Mouse (Mus musculus): ENCODE measurements around the gene Phactr4.

Gene Phactr4

DNA sequence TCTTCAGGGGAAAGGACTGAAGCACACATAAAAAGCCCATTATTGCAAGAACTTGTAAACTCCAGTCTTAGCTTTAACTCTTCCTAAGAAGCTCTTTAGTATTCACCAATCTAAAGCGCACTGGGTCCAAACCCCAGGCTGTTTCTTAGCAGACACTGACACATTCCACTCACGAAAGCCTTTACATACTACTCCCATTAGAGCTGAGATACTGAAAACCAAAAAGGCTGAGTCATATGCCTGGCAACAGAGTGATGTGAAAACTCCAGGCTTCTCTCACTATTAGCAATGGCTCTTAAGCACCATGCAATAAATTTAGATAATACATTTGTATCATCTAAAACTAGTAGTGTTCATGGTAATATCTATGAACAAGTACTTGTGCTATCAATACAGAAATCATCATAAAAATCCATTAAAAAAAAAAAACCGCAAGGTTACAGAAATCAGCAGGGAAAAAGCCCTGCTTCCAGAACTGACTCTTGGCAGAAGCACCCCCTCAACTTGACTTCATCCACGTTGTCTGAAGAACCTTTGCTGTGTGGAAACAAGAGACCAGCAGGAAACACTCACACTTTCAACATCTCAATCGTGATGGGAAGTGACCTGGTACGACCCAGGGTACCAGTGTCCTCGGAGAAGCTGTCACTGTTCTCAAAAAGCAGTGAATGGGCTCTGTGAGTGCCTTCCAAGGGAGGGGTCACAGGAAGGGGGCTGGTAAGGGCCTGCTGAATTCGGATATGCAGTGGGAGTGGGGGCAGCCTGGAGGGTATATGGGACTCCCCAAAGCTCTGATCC lies 52.1 kb downstream of the Phactr4 start:
- no peak for DNase-seq (ENCODE audit: low read depth)

DNA sequence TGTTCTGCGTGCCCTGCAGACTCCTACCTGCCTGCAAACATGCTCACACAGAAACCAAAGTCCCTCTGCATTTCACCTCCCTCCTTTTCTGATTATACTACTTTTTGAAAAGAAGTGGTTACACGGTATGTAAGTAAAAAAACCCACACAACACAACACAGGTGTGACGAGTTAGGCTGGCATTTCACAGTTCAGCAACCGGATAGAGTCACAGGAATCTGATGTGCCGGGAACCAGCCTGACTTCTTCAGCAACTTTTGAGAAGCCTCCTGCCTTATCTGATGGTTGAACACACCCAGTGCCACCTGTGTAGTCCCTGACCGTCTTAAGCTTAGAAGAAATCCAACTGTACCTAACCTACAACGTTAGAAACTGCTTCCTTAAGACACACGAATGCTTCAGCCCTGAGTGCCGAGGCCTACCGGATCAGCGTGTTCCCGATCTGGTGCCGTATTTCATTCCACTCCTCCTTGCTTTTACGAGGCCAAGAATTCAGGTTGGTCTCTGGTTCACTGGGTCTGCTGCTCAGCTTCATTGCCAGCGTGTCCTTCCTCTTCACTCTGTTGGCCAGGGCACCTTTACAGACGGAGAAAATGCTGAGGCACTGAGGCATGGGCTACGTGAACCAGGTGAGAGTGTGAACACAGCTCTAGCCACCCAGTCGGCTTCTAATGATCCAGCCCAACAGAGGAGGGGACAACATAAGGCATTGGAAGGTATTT lies 54.6 kb downstream of the Phactr4 start:
- no peak for DNase-seq (ENCODE audit: low read depth)

DNA sequence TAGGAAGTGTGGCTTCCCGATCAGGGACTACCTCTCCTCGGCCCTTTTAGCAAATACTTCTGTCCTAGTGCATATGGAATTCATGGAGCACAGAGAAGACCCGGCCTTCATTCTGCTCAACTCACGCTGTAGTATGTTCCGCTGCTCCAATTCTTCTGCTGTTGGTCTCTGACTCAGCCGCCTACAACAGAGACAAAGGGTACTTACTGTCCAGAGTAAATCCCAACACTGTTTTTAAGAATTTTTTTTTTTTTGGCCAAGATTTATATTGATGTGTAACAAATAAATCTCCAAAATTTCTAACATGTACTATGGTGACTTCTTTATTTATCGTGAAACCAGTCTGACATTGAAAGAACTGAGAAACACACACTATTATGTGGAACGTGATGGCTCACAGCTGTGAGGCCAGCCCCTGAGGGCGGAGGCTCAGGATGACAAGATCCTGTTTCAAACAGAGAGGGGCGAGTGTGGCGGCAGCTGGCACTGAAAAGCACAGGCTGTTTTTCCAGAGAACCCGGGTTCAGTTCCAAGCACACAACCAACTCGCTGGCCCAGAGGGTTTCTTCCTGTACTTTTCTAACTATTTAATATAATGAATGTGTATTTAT lies 56.7 kb downstream of the Phactr4 start:
- DNase-seq (ENCODE audit: low read depth): no peak

DNA sequence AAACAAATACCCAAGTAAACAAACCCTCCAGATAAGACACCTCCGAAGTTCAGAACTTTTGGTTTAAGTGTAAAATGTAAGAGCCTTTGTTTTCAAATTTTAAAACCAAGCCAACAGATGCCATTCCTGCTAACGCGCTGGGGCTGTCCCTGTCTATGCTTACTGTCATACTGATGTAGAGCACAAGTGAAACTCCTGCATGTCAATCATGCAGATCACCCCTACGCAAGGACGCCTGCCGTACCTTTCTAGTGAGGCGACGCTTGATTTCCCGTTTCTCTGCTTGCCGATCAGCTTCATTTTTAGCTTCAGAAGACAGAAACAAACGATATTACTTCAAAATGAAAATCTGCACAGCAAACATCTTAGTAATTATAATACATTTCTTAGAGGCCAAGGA lies 58.8 kb downstream of the Phactr4 start:
- DNase-seq (ENCODE audit: low read depth): no peak

DNA sequence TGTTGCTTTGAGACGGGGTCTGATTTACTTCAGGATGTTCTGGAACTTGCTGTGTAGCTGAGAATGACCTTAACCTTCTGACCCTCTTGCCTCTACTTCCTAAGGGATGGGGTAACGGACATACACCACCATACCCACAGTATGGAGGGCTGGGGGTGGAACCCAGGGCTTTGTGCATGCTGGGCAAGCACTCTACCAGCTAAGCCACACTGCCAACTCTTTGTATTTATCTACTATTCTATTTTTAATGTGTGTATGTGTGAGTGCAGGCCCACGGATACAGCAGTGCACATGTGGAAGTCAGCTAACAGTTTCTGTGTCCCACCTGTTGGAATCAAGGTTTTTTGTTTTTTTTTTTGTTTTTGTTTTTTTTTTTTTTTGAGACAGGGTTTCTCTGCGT lies 62.8 kb downstream of the Phactr4 start:
- no peak for DNase-seq (ENCODE audit: low read depth)

DNA sequence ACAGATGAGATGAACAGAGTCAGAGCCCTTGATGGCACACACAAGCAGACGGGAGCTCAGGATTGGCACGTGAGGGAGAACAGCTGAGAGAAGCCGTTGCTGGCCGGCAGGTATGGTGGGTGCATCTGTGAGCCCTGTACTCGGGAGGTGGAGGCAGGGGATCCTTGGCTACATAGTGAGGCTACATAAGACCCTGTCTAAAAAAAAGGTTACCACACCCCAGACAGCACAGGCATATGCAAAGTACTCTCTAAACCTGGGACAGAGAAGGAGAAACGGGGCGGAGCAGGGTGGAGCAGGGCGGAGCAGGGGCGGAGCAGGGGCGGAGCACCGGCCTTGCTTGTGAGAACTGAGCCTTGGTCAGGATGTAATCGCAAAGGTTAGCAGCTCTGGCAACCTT lies 66.1 kb downstream of the Phactr4 start:
- DNase-seq (ENCODE audit: low read depth): peak; percentile 83

DNA sequence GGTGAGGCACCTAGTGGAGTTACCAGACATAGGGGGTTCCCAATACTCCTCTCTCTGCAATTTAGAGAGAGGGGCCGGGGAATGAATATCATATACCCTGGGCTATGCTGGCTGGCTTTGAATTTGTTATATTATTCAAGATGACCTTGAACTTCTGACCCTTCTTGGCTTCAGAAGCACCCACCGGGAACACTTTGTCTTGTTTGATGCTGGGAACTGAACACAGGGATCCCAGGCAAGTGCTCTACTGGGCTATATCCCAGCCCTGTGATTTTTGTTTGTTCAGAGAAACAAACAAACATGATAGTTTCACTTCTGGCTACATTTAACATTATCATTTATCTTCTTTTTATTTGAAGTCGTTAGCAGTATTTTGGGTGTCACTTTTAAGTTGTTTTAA lies 66.9 kb downstream of the Phactr4 start:
- DNase-seq (ENCODE audit: low read depth): no peak

DNA sequence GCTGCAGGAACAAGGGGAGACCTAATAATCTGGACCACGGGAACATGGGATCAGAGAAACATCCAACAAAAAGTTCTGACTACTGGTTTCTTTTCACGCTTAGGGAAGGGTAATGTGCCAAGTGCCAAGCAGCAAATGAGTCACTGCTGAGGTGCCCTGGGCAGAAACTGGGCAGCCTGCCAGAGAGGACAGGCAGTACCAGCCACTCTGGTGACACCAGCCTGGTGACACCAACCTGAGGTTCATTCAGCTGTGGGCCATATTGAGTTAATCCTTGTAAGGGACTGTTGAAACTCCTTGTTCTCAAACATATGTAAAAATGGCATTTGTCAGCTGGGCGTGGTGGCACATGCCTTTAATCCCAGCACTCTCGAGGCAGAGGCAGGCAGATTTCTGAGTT lies 67.7 kb downstream of the Phactr4 start:
- no peak for DNase-seq (ENCODE audit: low read depth)

DNA sequence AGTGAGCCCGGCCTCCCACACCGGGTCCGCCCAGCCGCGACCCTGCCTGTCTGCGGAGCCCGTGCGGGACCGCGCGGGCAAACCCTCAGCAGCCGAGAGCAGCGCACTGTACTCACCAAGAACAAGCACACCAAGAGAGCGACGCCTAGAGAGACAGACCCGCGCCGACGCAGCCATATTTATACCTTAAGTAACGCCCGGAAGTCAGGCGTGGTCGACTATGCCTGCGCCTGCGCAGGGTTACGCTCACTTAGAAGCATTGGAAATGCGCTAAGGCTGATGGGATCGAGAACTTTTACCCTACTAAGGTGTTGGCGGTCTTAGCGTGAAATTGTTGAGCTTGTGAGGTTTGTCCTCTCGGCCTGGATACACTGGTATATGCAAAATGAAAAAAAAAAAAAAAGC lies 68.8 kb downstream of the Phactr4 start, which contains the start of gene Rcc1:
TSS of gene Rcc1 (minus strand) at position 125 of the 405 bp plus-strand sequence.
- peak; percentile 93 for DNase-seq (ENCODE audit: low read depth)

DNA sequence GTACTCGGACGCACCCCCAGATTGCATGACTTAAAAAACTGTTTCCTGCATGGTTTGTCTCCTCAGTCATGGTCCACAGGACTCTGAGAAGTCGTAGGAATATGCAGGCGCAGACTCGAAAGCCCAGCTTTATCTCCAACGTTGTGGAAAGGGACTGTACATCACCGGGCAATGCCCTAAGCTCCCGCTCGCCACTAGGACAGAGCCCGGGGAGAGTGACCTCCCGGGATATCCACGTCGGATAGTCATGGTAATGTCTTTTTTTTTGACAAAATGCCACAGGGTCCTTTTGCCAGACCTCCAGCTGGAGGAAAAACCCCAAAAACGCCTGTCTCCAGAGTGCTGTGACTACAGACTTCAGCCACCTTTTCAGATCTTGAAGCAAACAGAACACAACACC lies 69.5 kb downstream of the Phactr4 start:
- DNase-seq (ENCODE audit: low read depth): no peak

DNA sequence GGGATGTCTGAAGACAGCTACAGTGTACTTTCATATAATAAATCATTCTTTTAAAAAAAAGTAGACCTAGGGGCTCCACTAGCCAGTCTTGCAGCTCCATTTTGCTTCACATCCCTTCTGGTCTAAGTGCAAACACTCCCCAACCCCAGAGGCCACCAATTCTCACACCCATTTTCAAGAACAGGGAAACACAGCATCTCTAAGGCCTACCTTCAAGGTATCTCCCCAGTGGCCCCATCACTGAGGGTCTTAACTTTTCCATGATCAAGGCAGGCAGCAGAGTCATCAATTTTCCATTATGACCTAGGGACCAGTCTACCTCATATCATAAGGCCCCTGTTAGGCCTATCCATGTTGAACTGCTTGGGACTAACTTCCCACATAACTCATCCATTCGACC lies 70.9 kb downstream of the Phactr4 start:
- no peak for DNase-seq (ENCODE audit: low read depth)

DNA sequence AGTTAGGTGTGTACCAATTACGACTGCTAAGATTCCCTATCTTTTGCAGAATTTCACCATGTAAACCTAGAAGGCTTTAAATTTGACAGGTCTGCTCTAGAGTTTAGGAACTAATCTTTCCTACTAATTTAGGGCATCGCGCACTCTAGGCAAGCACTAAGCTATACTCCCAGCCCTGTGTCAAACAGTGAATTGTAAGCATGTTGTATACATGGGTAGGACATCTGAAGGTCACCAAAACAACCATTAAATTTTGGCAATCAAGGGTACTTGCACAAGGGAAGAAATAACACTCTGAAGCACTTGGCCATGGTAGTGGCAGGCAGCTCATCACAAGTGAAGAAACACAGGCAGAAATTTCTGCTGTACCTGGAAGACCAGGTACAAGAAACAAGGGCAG lies 71.4 kb downstream of the Phactr4 start:
- no peak for DNase-seq (ENCODE audit: low read depth)

DNA sequence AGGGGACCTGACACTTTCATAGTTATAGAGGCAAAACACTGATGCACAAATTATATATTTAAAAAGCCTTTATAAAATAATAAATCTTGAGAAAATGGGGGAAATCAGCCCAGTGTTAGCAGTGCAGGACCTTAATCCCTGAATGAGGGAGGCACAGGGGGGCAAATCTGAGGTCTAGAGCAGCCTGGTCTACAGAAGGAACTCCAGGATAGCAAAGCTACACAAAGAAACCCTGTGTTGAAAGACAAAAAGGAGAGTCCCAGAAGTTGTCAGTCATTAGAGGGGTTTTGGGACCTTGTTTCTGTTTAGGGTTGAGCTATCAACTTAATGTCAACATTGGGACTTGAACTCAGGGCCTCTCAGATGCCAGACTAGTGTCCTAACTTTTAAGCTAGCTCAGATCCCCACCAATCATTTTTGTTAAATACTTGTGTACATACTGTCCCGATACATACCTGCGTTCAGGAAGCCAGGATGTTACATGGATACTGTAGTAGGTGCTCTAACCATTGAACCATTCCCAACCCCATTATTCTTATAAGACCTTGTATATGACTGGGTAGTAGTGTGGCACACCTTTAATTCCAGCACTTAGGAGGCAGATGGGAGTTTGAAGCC lies 72.1 kb downstream of the Phactr4 start:
- no peak for DNase-seq (ENCODE audit: low read depth)

DNA sequence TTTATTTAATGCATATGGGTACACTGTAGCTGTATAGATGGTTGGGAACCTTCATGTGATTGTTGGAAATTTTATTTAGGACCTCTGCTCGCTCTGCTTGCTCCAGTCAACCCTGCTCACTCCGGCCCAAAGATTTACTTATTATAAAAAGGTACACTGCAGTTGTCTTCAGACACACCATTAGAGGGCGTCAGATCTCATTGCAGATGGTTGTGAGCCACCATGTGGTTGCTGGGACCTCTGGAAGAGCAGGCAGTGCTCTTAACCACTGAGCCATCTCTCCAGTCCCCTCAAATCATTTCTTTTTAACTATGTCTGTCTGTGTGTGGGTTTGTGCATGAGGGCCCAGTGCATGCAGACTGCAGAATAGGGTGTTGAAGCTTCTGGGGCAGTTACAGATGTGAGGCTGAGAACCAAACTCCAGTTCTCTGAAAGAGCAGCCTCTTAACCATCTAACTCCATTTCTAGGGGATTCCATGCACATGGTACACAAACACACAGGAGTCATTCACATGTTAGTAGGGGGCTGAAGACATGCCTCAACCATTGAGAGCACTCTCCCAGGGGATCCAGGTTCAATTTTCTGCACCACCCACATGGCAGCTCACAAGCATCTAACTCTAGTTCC lies 72.7 kb downstream of the Phactr4 start:
- DNase-seq (ENCODE audit: low read depth): no peak

DNA sequence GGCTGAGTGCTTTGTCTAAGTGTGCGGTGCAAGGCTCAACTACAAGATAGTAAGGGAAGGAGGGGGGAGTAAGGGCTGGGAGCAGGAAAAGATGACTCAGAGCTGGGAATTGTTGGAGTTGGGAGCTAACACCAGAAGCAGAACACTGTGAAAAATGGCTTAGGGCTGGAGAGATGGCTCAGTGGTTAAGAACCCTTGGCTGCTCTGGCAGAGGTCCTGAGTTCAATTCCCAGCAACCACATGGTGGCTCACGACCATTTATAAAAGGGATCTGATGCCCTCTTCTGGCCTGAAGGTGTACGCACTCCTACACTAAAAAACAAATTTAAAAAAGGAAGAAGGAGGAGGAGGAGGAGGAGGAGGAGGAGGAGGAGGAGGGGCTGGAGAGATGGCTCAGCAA lies 75.6 kb downstream of the Phactr4 start:
- DNase-seq (ENCODE audit: low read depth): no peak

DNA sequence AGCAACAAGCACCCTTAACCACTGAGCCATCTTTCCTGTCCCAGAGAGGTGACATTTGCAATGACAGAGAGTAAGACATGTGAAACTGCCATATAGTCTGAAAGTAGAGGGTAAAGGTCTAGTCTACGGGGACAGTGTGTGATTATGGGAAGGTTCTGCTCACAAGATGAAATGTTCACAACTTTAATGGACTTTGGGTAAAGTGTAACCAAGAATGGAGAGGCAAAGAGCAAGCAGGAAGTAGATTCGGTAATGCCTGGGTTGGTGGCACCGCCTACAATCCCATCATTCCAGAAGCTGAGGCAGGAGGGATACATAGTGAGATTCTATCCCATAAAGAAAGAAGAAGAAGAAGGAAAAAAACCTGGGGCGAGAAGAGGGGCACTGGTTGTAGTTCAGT lies 76.0 kb downstream of the Phactr4 start:
- DNase-seq (ENCODE audit: low read depth): no peak

DNA sequence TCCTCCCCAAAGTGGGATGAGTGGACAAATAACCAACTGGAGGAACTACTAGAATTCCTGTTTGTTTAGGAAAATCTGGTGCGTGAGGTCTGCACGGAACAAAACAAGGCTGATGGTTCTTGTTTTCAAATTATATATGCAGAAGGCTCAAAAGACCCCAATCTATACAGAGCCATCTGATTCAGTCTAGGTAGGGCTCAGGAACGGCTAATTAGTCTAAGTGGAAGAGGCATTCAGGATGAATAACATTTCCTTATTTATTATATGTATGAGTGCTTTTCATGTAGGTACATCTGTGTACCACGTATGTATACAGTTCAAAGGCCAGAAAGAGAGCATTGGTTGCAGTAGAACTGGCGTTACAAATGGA lies 76.5 kb downstream of the Phactr4 start:
- no peak for DNase-seq (ENCODE audit: low read depth)

DNA sequence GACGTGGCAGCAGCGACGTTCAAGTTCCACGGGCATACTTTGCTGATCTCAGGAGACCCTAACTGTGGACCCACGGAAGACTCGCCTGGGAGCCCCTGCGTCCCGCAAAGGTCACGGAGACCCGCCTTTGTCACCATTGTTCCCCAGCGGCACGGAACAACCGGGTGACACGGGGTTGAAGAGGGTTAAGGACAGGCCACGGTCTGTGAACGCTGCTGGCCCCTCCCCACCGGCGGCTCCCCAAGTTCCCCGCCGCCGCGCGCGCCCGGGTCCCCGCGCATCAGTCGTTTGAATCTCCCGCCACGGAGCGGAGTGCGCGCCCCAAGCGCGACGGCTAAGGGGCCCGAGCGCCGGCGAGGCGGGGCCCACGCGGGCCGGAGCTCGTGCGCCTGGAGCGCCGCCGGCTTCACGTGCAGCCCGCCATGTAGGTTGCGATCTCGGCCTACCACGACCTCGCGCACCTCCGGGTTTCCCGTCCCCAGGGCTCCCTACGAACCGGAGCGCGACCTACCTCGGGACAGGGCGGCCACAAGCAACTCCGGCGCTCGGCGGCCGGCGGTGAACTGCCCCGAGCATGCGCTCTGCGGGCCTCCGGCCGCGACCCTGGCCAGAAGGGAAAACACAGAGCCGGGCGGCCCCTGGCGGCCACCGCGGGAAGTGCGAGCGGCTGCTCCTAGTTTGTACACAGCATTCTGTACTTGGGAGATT lies 77.0 kb downstream of the Phactr4 start:
- DNase-seq (ENCODE audit: low read depth): peak; percentile 78

DNA sequence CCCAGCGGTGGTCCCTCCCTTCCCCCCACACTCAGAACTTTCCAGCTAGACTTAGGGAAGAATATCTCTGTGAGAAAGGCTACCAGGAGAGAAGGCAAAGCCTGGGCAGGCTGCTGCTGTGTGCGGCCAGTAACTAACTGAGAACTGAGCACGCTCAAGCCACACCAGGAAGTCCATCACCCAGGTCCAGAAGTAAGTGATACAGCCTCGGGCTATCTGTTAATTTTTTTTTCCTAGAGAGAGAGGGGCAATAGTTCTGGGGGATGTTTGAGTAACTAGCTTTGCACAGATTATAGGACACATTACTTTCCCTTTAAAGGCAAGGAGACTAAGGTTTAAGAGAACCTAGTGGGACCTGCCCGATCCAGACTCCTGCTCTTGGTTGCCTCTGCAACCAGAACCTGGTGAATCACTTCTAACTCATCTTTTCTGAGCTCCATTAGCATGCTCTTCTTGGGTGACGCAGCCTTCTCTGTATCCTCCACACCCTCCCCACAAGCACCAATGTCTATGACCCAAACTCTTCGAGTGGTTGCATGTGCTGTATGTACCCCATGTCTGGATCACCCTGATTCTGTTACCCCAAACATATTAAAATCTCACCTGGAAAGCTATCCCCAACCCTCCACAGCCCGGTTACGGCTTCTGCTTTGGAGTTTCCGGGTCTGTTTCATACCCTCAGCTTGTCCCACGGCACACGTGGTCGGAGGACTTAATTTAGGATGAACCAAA lies 77.7 kb downstream of the Phactr4 start:
- DNase-seq (ENCODE audit: low read depth): no peak

DNA sequence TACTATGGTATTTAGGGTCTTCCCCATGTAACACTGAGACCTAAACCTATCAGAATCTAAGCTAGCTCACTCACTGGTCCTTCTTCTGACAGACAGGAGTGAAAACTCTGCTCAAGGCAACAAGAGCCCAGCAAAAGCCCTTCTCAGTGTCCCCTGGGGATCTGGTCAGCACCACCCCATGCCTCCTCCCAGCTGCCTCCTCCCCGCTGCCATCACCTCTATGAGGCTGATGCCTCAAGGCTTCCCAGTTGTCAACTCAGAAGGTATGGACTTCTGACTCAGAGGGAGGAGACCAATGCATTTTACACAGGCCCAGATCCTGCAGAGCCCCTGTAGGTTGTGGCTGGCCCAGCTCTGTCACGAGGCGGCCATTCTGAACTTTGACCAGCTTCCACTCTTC lies 80.8 kb downstream of the Phactr4 start:
- DNase-seq (ENCODE audit: low read depth): no peak

DNA sequence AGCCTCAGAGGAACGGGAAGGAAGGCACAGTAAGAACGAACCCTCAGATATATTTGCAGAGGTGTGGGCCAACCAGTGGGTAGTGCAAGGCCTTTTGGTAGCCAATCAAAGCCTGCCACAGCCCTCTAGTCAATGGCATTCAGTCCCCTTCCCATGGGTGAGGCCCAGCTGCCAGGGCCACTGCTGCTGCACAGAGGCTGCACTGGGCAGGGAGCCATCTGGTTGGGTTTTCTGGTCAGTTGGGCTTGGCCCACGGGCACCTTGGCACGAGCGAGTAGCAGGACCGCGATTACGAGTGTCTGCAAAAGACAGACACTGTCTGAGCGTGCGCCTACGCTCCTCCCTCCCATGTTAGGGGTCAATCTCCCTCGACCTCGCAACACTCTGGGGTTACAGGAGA lies 83.3 kb downstream of the Phactr4 start:
- DNase-seq (ENCODE audit: low read depth): no peak

All from c-Kit-positive CD71-positive TER-119-negative erythroid progenitor cells, embryonic 14.5 days (primary cell).